Mouse (Mus musculus) large intestine, adult 2 months (tissue): ENCODE results near the gene Speg. TPM values are rescaled to one million over a fixed set of nuclear protein-coding genes. Genes with fewer than 3 reads are reported as not detected.

Source experiments
- DNase-seq: peaks from one replicate; pipeline ENCODE4 v3.0.0-alpha.2; 2012; ENCODE audit warnings: low read depth, low spot score
- WGBS: fragments of 180-500 bp; shearing (Covaris S2); methylation state at CpG from one replicate; pipeline ENCODE4 v1.1.7; 2018; 5-methylcytosine and 5-hydroxymethylcytosine counted together
- polyA plus RNA-seq: library from polyadenylated mRNA; depleted of rRNA; stranded (reverse); fragments of >200 nt; gene quantifications from 2 replicates; pipeline ENCODE4 v1.2.3, GENCODE M21; 2012

The Speg gene
- polyA plus RNA-seq, 1 experiment = 20.6 TPM

GRCm38 (mm10) chr1:75451900-75452299 is 76.8 kb downstream of the Speg start:
- no peak for DNase-seq
- 82% methylated on average over 4 of the region's 5 CpGs for WGBS

GRCm38 (mm10) chr1:75455433-75455832 is 80.3 kb downstream of the Speg start:
- 76% methylated on average over 3 of the region's 3 CpGs for WGBS
- no peak for DNase-seq

- no peak for DNase-seq
- WGBS = 64% methylated on average over 5 of the region's 5 CpGs
Measured at GRCm38 (mm10) chr1:75455948-75456347, 80.9 kb downstream of the Speg start.

- WGBS = 28% methylated on average over 14 of the region's 14 CpGs
- no peak for DNase-seq
Measured at GRCm38 (mm10) chr1:75456746-75457564, 81.9 kb downstream of the Speg start.

GRCm38 (mm10) chr1:75457710-75458024 is 82.6 kb downstream of the Speg start:
- WGBS = 12% methylated on average over 10 of the region's 10 CpGs
- DNase-seq = no peak

GRCm38 (mm10) chr1:75458025-75458788 is 83.1 kb downstream of the Speg start:
- no peak for DNase-seq
- 4% methylated on average over 42 of the region's 42 CpGs for WGBS

- WGBS = 5% methylated on average over 23 of the region's 23 CpGs
- DNase-seq = no peak
Measured at GRCm38 (mm10) chr1:75458789-75459684, 83.9 kb downstream of the Speg start.

GRCm38 (mm10) chr1:75460297-75460696 is 85.2 kb downstream of the Speg start:
- 62% methylated on average over 7 of the region's 7 CpGs for WGBS
- DNase-seq = no peak

GRCm38 (mm10) chr1:75462636-75463035 is 87.5 kb downstream of the Speg start:
- 75% methylated on average over 1 of the region's 1 CpGs for WGBS
- no peak for DNase-seq

GRCm38 (mm10) chr1:75463652-75464204 is 88.6 kb downstream of the Speg start:
- no peak for DNase-seq
- WGBS = 83% methylated on average over 5 of the region's 5 CpGs

GRCm38 (mm10) chr1:75467215-75467927 is 92.3 kb downstream of the Speg start:
- peak; percentile 52 for DNase-seq
- 6% methylated on average over 14 of the region's 14 CpGs for WGBS

- WGBS = 73% methylated on average over 17 of the region's 17 CpGs
- DNase-seq = no peak
Measured at GRCm38 (mm10) chr1:75469287-75469825, 94.3 kb downstream of the Speg start.

GRCm38 (mm10) chr1:75476441-75476840 is 101.3 kb downstream of the Speg start:
- no peak for DNase-seq
- WGBS = 98% methylated on average over 11 of the region's 11 CpGs

GRCm38 (mm10) chr1:75477264-75477965 is 102.3 kb downstream of the Speg start:
- peak; percentile 43 for DNase-seq
- 17% methylated on average over 35 of the region's 35 CpGs for WGBS

- WGBS = 46% methylated on average over 3 of the region's 3 CpGs
- no peak for DNase-seq
Measured at GRCm38 (mm10) chr1:75477966-75478290, 102.8 kb downstream of the Speg start.

- WGBS = 1% methylated on average over 22 of the region's 25 CpGs
- no peak for DNase-seq
Measured at GRCm38 (mm10) chr1:75478497-75478896, 103.4 kb downstream of the Speg start.

- DNase-seq = peak; percentile 62
- under 1% methylated on average over 71 of the region's 76 CpGs for WGBS
Measured at GRCm38 (mm10) chr1:75478916-75479634, 104.0 kb downstream of the Speg start, which contains the start of the genes Chpf and Tmem198. Chpf (minus strand) TSS chr1:75479307. Tmem198 (plus strand) TSS chr1:75479532.

GRCm38 (mm10) chr1:75479635-75479989 is 104.5 kb downstream of the Speg start:
- no peak for DNase-seq
- 2% methylated on average over 24 of the region's 24 CpGs for WGBS
